Mouse (Mus musculus) megakaryocyte, embryonic 14.5 days (primary cell): ENCODE data around the gene Dusp16.

Experiments
- FLI1 ChIP-seq: IDR thresholded peaks from 2 replicates; pipeline ENCODE4 v1.6.1; 2012; ENCODE audit warnings: low read length, inconsistent platforms, mixed read lengths
- GATA1 ChIP-seq: IDR thresholded peaks from 3 replicates; pipeline ENCODE4 v1.6.1; 2012; ENCODE audit warnings: mixed read lengths, low read length, inconsistent platforms, borderline replicate concordance

GRCm38 (mm10) chr6:134694988-134695387, 97.4 kb downstream of the Dusp16 start:
- TF ChIP-seq FLI1 (no peak), GATA1 (no peak)
